Mouse (Mus musculus): ENCODE results near the gene Fam84b. TPM values are rescaled to one million over a fixed set of nuclear protein-coding genes. Genes with fewer than 3 reads are reported as not detected.

The Fam84b gene
- polyA plus RNA-seq, 1 experiment, result 9.5 TPM

DNA sequence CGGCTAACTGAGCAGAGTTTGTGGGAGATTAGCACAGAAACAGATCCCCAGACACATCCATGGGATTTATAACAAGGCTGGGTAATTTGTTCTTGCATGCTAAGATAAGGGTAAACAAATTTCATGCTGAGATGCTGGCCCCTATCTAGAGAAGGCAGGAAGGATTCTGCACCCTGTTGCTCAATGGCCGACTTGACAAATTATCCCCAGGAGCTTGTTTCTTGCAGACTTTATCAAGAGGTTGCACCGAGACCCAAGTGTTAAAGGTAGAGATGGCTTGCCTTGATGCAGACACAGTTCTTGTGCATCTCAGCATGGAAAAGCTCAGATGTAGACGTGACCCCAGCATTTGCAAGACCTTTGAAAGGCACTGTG is 13.3 kb downstream of the Fam84b start:
- no peaks in the 10 kb centered on the region for H3K36me3 ChIP-seq (ENCODE audit: control insufficient read depth, insufficient read depth, low read length)
- H3K27me3 ChIP-seq (ENCODE audit: control insufficient read depth, insufficient read depth, low read length), result no peaks in the 10 kb centered on the region
- no peaks in the 10 kb centered on the region for H3K4me1 ChIP-seq (replicated peaks; ENCODE audit: control insufficient read depth, insufficient read depth, low read length)
- DNase-seq, result no peak
- H3K27ac ChIP-seq (ENCODE audit: control insufficient read depth, insufficient read depth, low read length), result no peak overlapping the region
- TF ChIP-seq CTCF (IDR thresholded peaks at IDR 0.05; ENCODE audit: borderline replicate concordance, control insufficient read depth, extremely low read depth, insufficient read depth, low read length, poor library complexity) (no peak), POLR2A (IDR thresholded peaks at IDR 0.05; ENCODE audit: control insufficient read depth, extremely low read depth, insufficient read depth, low read length, poor library complexity) (no peak)
- WGBS, result 84% methylated on average over 4 of the region's 4 CpGs
- no peak overlapping the region for H3K4me3 ChIP-seq (ENCODE audit: control insufficient read depth, insufficient read depth, low read length)

DNA sequence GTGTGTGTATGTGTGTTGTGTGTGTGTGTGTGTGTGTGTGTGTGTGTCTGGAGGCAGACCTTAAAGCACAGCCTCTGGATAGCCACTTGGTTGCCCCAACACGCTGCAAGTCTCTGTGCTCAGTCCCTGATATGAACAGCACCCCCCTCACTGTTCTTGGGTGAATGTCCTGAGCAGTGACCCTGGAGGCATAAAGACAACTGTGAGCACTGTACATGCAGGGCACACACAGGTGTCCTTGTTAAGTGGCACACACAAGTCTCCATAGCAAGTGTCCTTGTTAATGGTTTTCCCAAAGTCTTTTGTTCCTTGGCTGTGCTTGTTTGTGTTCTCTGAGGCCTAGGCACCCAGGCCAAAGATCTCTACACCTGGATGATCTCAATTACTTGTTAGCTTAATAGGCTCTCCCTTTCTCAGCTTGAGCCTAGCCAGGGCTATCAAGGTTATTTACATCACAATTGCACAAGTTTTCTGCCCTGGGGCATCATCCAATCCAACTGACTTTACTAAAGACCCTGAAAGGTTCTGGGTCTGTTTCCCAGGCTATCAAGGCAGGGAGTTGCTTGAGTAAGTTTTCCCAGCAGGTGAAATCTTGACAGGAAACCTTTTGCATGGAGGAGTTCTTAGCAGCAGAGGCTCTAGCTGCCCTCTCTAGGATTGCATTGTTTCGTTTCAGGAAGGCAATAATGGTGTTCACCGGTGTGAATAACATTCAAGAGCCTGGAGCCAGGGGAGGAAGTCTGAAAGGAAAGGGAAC is 13.9 kb downstream of the Fam84b start:
- TF ChIP-seq CTCF (IDR thresholded peaks at IDR 0.05; ENCODE audit: borderline replicate concordance, control insufficient read depth, extremely low read depth, insufficient read depth, low read length, poor library complexity), result no peak
- Histone ChIP-seq H3K27me3 (ENCODE audit: control insufficient read depth, insufficient read depth, low read length) (no peaks in the 10 kb centered on the region), H3K4me1 (replicated peaks; ENCODE audit: control insufficient read depth, insufficient read depth, low read length) (no peaks in the 10 kb centered on the region), H3K36me3 (ENCODE audit: control insufficient read depth, insufficient read depth, low read length) (no peaks in the 10 kb centered on the region), H3K4me3 (ENCODE audit: control insufficient read depth, insufficient read depth, low read length) (no peak overlapping the region), H3K27ac (ENCODE audit: control insufficient read depth, insufficient read depth, low read length) (no peak overlapping the region)
- no peak for DNase-seq
- 60% methylated on average over 3 of the region's 3 CpGs for WGBS

GRCm38 (mm10) chr15:60838135-60838534 is 15.4 kb downstream of the Fam84b start:
- no peak for TF ChIP-seq POLR2A (IDR thresholded peaks at IDR 0.05; ENCODE audit: control insufficient read depth, extremely low read depth, insufficient read depth, low read length, poor library complexity)
- TF ChIP-seq CTCF (IDR thresholded peaks at IDR 0.05; ENCODE audit: borderline replicate concordance, control insufficient read depth, extremely low read depth, insufficient read depth, low read length, poor library complexity), result no peak

DNA sequence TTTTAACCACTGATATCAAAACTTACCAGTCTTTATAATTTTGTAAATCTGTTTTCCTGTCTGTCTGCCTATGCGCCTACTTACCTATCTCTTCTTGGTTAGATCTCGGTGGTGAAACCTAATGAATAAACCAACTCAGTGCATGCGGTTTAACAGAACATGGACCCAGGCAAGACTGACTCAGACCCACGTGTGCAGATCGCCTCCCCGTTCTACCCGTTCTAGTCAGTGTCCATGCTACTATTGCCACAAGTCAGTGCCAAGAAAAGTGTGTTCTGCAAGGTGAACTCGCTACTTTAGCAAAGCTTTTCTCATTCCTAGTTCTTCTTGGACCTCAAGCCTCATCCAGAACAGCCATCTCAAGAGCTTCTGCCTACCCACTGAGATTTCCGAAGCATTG is 15.9 kb downstream of the Fam84b start:
- no peaks in the 10 kb centered on the region for H3K4me1 ChIP-seq (replicated peaks; ENCODE audit: control insufficient read depth, insufficient read depth, low read length)
- no peaks in the 10 kb centered on the region for H3K36me3 ChIP-seq (ENCODE audit: control insufficient read depth, insufficient read depth, low read length)
- no peaks in the 10 kb centered on the region for H3K27me3 ChIP-seq (ENCODE audit: control insufficient read depth, insufficient read depth, low read length)
- H3K27ac ChIP-seq (ENCODE audit: control insufficient read depth, insufficient read depth, low read length), result no peak overlapping the region
- no peak overlapping the region for H3K4me3 ChIP-seq (ENCODE audit: control insufficient read depth, insufficient read depth, low read length)
- DNase-seq, result no peak
- WGBS, result 95% methylated on average over 9 of the region's 9 CpGs
- no peak for TF ChIP-seq POLR2A (IDR thresholded peaks at IDR 0.05; ENCODE audit: control insufficient read depth, extremely low read depth, insufficient read depth, low read length, poor library complexity)
- TF ChIP-seq CTCF (IDR thresholded peaks at IDR 0.05; ENCODE audit: borderline replicate concordance, control insufficient read depth, extremely low read depth, insufficient read depth, low read length, poor library complexity), result no peak

More at GRCm38 (mm10) chr15:60838135-60838534, 15.4 kb downstream of the Fam84b start:
- Histone ChIP-seq H3K36me3 (ENCODE audit: control insufficient read depth, insufficient read depth, low read length) (no peaks in the 10 kb centered on the region), H3K4me1 (replicated peaks; ENCODE audit: control insufficient read depth, insufficient read depth, low read length) (no peaks in the 10 kb centered on the region), H3K27me3 (ENCODE audit: control insufficient read depth, insufficient read depth, low read length) (no peaks in the 10 kb centered on the region), H3K4me3 (ENCODE audit: control insufficient read depth, insufficient read depth, low read length) (no peak overlapping the region), H3K27ac (ENCODE audit: control insufficient read depth, insufficient read depth, low read length) (no peak overlapping the region)
- WGBS, result 70% methylated on average over 8 of the region's 8 CpGs
- no peak for DNase-seq

DNA sequence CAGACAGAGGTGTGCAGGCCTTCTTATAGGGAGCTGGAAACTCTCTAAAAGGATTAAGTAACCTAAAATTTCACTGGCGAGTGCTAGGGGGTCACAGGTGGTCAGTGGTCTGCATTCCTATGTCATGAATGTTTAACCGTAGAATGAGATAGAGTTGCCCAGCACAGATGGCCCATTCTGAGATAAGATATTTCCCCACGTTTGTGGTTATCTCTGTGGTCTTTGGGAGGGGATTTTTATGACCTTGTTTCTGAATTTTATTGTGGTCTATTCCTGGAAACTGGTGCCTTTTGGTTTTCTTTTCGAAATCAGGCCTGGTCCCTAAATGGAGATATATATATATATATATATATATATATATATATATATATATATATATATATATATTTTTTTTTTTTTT is 17.3 kb downstream of the Fam84b start:
- no peak for TF ChIP-seq POLR2A (IDR thresholded peaks at IDR 0.05; ENCODE audit: control insufficient read depth, extremely low read depth, insufficient read depth, low read length, poor library complexity)
- TF ChIP-seq CTCF (IDR thresholded peaks at IDR 0.05; ENCODE audit: borderline replicate concordance, control insufficient read depth, extremely low read depth, insufficient read depth, low read length, poor library complexity), result no peak
- no peak overlapping the region for H3K27ac ChIP-seq (ENCODE audit: control insufficient read depth, insufficient read depth, low read length)
- H3K36me3 ChIP-seq (ENCODE audit: control insufficient read depth, insufficient read depth, low read length), result no peaks in the 10 kb centered on the region
- WGBS, result 25% methylated on average over 4 of the region's 4 CpGs
- no peak for DNase-seq
- H3K4me1 ChIP-seq (replicated peaks; ENCODE audit: control insufficient read depth, insufficient read depth, low read length), result no peaks in the 10 kb centered on the region
- H3K27me3 ChIP-seq (ENCODE audit: control insufficient read depth, insufficient read depth, low read length), result no peaks in the 10 kb centered on the region
- H3K4me3 ChIP-seq (ENCODE audit: control insufficient read depth, insufficient read depth, low read length), result no peak overlapping the region

GRCm38 (mm10) chr15:60834598-60835571 is 18.7 kb downstream of the Fam84b start:
- H3K36me3 ChIP-seq (ENCODE audit: control insufficient read depth, insufficient read depth, low read length), result no peaks in the 10 kb centered on the region
- WGBS, result 42% methylated on average over 5 of the region's 5 CpGs
- no peaks in the 10 kb centered on the region for H3K4me1 ChIP-seq (replicated peaks; ENCODE audit: control insufficient read depth, insufficient read depth, low read length)
- no peak for TF ChIP-seq POLR2A (IDR thresholded peaks at IDR 0.05; ENCODE audit: control insufficient read depth, extremely low read depth, insufficient read depth, low read length, poor library complexity)
- no peak for TF ChIP-seq CTCF (IDR thresholded peaks at IDR 0.05; ENCODE audit: borderline replicate concordance, control insufficient read depth, extremely low read depth, insufficient read depth, low read length, poor library complexity)
- no peak for DNase-seq
- H3K4me3 ChIP-seq (ENCODE audit: control insufficient read depth, insufficient read depth, low read length), result no peak overlapping the region
- no peaks in the 10 kb centered on the region for H3K27me3 ChIP-seq (ENCODE audit: control insufficient read depth, insufficient read depth, low read length)
- H3K27ac ChIP-seq (ENCODE audit: control insufficient read depth, insufficient read depth, low read length), result no peak overlapping the region
